Mouse (Mus musculus): ENCODE measurements around the gene Gm49721. TPM values are rescaled to one million over a fixed set of nuclear protein-coding genes. Genes with fewer than 3 reads are reported as not detected.
"Not testable (repeated sequence)": the region's sequence is repeated elsewhere in the genome, so short reads cannot be mapped to it uniquely, and the experiment has no call there.

Gene Gm49721
- total and polyA plus RNA-seq, 3 experiments: not detected

GRCm38 (mm10) chr17:6960349-6960748 is 18.4 kb upstream of the Gm49721 start:
- H3K27me3 ChIP-seq (replicated peaks); H3K4me1 ChIP-seq (ENCODE audit: control insufficient read depth in 1 of 2, insufficient read depth in 2 of 2); DNase-seq (ENCODE audit: extremely low read depth); H3K27ac ChIP-seq (ENCODE audit: insufficient read depth, low read depth); H3K79me2 ChIP-seq (replicated peaks; ENCODE audit: control insufficient read depth, extremely low read depth, insufficient read depth, poor library complexity, severe bottlenecking); dilution Hi-C loops (cut with MboI; ENCODE audit: extremely low pct_ligation_motif_present, extremely low pct_unique_long_range_greater_than_20kb, low sequenced_read_pairs); in situ Hi-C loops (cut with MboI; ENCODE audit: low pct_ligation_motif_present, low pct_unique_long_range_greater_than_20kb, low sequenced_read_pairs); H3K9me3 ChIP-seq (replicated peaks; ENCODE audit: low read length); H3K36me3 ChIP-seq (replicated peaks in 1 of 2; ENCODE audit: control insufficient read depth in 1 of 2, insufficient read depth in 1 of 2, low read length in 1 of 2): not testable (repeated sequence)
- peak overlapping the region; percentile 36; the same call in 1 of the 2 replicates for H3K4me2 ChIP-seq (ENCODE audit: insufficient read depth, low read depth, poor library complexity, severe bottlenecking)
- peak; percentile 69 for TF ChIP-seq BHLHE40 (IDR thresholded peaks at IDR 0.05; ENCODE audit: low read depth, low read length)
- H3K4me3 ChIP-seq (replicated peaks in 1 of 3; ENCODE audit: low read depth in 2 of 3, low read length in 2 of 3, poor library complexity in 1 of 3): peak overlapping the region in 2 of 3 experiments; percentile 56 to 68
- peak overlapping the region; percentile 81 for H3K9ac ChIP-seq (ENCODE audit: insufficient read depth, low read depth)

- H3K9me3 ChIP-seq (replicated peaks; ENCODE audit: low read length); dilution Hi-C loops (cut with MboI; ENCODE audit: extremely low pct_ligation_motif_present, extremely low pct_unique_long_range_greater_than_20kb, low sequenced_read_pairs); DNase-seq (ENCODE audit: extremely low read depth); H3K27me3 ChIP-seq (replicated peaks); in situ Hi-C loops (cut with MboI; ENCODE audit: low pct_ligation_motif_present, low pct_unique_long_range_greater_than_20kb, low sequenced_read_pairs); H3K4me1 ChIP-seq (ENCODE audit: control insufficient read depth in 1 of 2, insufficient read depth in 2 of 2); H3K36me3 ChIP-seq (replicated peaks in 1 of 2; ENCODE audit: control insufficient read depth in 1 of 2, insufficient read depth in 1 of 2, low read length in 1 of 2); H3K79me2 ChIP-seq (replicated peaks; ENCODE audit: control insufficient read depth, extremely low read depth, insufficient read depth, poor library complexity, severe bottlenecking): not testable (repeated sequence)
- TF ChIP-seq MXI1 (IDR thresholded peaks at IDR 0.05; ENCODE audit: low read depth, low read length): 0 out of 2 replicates have a peak, but pooled peaks have one; percentile 5
- Histone ChIP-seq H3K4me3 (replicated peaks in 1 of 3; ENCODE audit: low read depth in 2 of 3, low read length in 2 of 3, poor library complexity in 1 of 3) (peak within 1 kb of the TSS; percentile 54 to 68 (median 56)), H3K9ac (ENCODE audit: insufficient read depth, low read depth) (peak within 1 kb of the TSS; percentile 81), H3K4me2 (ENCODE audit: insufficient read depth, low read depth, poor library complexity, severe bottlenecking) (peak within 1 kb of the TSS; percentile 61; the same call in 1 of the 2 replicates), H3K27ac (ENCODE audit: insufficient read depth, low read depth) (peak within 1 kb of the TSS; percentile 28; the same call in 1 of the 2 replicates)
Observed at GRCm38 (mm10) chr17:6960776-6961175, 17.9 kb upstream of the Gm49721 start, which contains the start of gene Tagap1. Gene Tagap1, minus strand, starts transcription at chr17:6961156.

GRCm38 (mm10) chr17:6961181-6962000 is 17.3 kb upstream of the Gm49721 start:
- H3K27me3 ChIP-seq (replicated peaks); H3K27ac ChIP-seq (ENCODE audit: insufficient read depth, low read depth); H3K79me2 ChIP-seq (replicated peaks; ENCODE audit: control insufficient read depth, extremely low read depth, insufficient read depth, poor library complexity, severe bottlenecking); dilution Hi-C loops (cut with MboI; ENCODE audit: extremely low pct_ligation_motif_present, extremely low pct_unique_long_range_greater_than_20kb, low sequenced_read_pairs); H3K4me1 ChIP-seq (ENCODE audit: control insufficient read depth in 1 of 2, insufficient read depth in 2 of 2); H3K36me3 ChIP-seq (replicated peaks in 1 of 2; ENCODE audit: control insufficient read depth in 1 of 2, insufficient read depth in 1 of 2, low read length in 1 of 2); H3K9me3 ChIP-seq (replicated peaks; ENCODE audit: low read length); in situ Hi-C loops (cut with MboI; ENCODE audit: low pct_ligation_motif_present, low pct_unique_long_range_greater_than_20kb, low sequenced_read_pairs); H3K9ac ChIP-seq (ENCODE audit: insufficient read depth, low read depth); DNase-seq (ENCODE audit: extremely low read depth): not testable (repeated sequence)
- Histone ChIP-seq H3K4me3 (replicated peaks in 1 of 3; ENCODE audit: low read depth in 2 of 3, low read length in 2 of 3, poor library complexity in 1 of 3) (peak overlapping the region in 2 of 3 experiments; percentile 23 to 35), H3K4me2 (ENCODE audit: insufficient read depth, low read depth, poor library complexity, severe bottlenecking) (peak overlapping the region; percentile 61; the same call in 1 of the 2 replicates)
- 0 out of 2 replicates have a peak, but pooled peaks have one; percentile 23 for TF ChIP-seq MXI1 (IDR thresholded peaks at IDR 0.05; ENCODE audit: low read depth, low read length)
- peak; percentile 31; the same call in 1 of the 2 replicates for TF ChIP-seq SIN3A (IDR thresholded peaks at IDR 0.05; ENCODE audit: low read length)
- TF ChIP-seq POLR2A (IDR thresholded peaks at IDR 0.05; ENCODE audit: low read depth, low read length): peak; percentile 55; the same call in 1 of the 2 replicates

GRCm38 (mm10) chr17:6962339-6962738 is 16.4 kb upstream of the Gm49721 start:
- H3K4me2 ChIP-seq (ENCODE audit: insufficient read depth, low read depth, poor library complexity, severe bottlenecking); H3K27me3 ChIP-seq (replicated peaks); H3K36me3 ChIP-seq (replicated peaks in 1 of 2; ENCODE audit: control insufficient read depth in 1 of 2, insufficient read depth in 1 of 2, low read length in 1 of 2); dilution Hi-C loops (cut with MboI; ENCODE audit: extremely low pct_ligation_motif_present, extremely low pct_unique_long_range_greater_than_20kb, low sequenced_read_pairs); H3K27ac ChIP-seq (ENCODE audit: insufficient read depth, low read depth); H3K9ac ChIP-seq (ENCODE audit: insufficient read depth, low read depth); H3K4me3 ChIP-seq (replicated peaks in 1 of 3; ENCODE audit: low read depth in 2 of 3, low read length in 2 of 3, poor library complexity in 1 of 3); in situ Hi-C loops (cut with MboI; ENCODE audit: low pct_ligation_motif_present, low pct_unique_long_range_greater_than_20kb, low sequenced_read_pairs); H3K4me1 ChIP-seq (ENCODE audit: control insufficient read depth in 1 of 2, insufficient read depth in 2 of 2); H3K79me2 ChIP-seq (replicated peaks; ENCODE audit: control insufficient read depth, extremely low read depth, insufficient read depth, poor library complexity, severe bottlenecking); H3K9me3 ChIP-seq (replicated peaks; ENCODE audit: low read length); DNase-seq (ENCODE audit: extremely low read depth): not testable (repeated sequence)

- H3K27me3 ChIP-seq (replicated peaks); H3K9ac ChIP-seq (ENCODE audit: insufficient read depth, low read depth); H3K4me3 ChIP-seq (replicated peaks in 1 of 3; ENCODE audit: low read depth in 2 of 3, low read length in 2 of 3, poor library complexity in 1 of 3); H3K79me2 ChIP-seq (replicated peaks; ENCODE audit: control insufficient read depth, extremely low read depth, insufficient read depth, poor library complexity, severe bottlenecking); H3K4me1 ChIP-seq (ENCODE audit: control insufficient read depth in 1 of 2, insufficient read depth in 2 of 2); dilution Hi-C loops (cut with MboI; ENCODE audit: extremely low pct_ligation_motif_present, extremely low pct_unique_long_range_greater_than_20kb, low sequenced_read_pairs); H3K4me2 ChIP-seq (ENCODE audit: insufficient read depth, low read depth, poor library complexity, severe bottlenecking); H3K36me3 ChIP-seq (replicated peaks in 1 of 2; ENCODE audit: control insufficient read depth in 1 of 2, insufficient read depth in 1 of 2, low read length in 1 of 2); in situ Hi-C loops (cut with MboI; ENCODE audit: low pct_ligation_motif_present, low pct_unique_long_range_greater_than_20kb, low sequenced_read_pairs); H3K27ac ChIP-seq (ENCODE audit: insufficient read depth, low read depth); DNase-seq (ENCODE audit: extremely low read depth); H3K9me3 ChIP-seq (replicated peaks; ENCODE audit: low read length): not testable (repeated sequence)
Observed at GRCm38 (mm10) chr17:6962936-6963335, 15.8 kb upstream of the Gm49721 start.

All from CH12.LX (cell line).